Mouse (Mus musculus) adrenal gland, postnatal 14 days (tissue): Measurements from ENCODE around the gene Atg7. TPM values are rescaled to one million over a fixed set of nuclear protein-coding genes. Genes with fewer than 3 reads are reported as not detected.
"Not testable (repeated sequence)": the region's sequence is repeated elsewhere in the genome, so short reads cannot be mapped to it uniquely, and the experiment has no call there.

Source experiments
- DNase-seq: peaks from one replicate; pipeline ENCODE4 v3.0.0; 2021; ENCODE audit warnings: mixed read lengths
- total RNA-seq: library from RNA; stranded (reverse); gene quantifications from 2 replicates; pipeline ENCODE4 v1.2.3, GENCODE M21; 2021

The Atg7 gene
- total RNA-seq, 1 experiment from 2014 or later = 31.9 TPM

- no peak for DNase-seq
Measured at GRCm38 (mm10) chr6:114880798-114881197, 237.9 kb downstream of the Atg7 start.

GRCm38 (mm10) chr6:114882212-114882611 is 239.3 kb downstream of the Atg7 start:
- DNase-seq = no peak

GRCm38 (mm10) chr6:114882675-114883074 is 239.8 kb downstream of the Atg7 start:
- no peak for DNase-seq

DNA sequence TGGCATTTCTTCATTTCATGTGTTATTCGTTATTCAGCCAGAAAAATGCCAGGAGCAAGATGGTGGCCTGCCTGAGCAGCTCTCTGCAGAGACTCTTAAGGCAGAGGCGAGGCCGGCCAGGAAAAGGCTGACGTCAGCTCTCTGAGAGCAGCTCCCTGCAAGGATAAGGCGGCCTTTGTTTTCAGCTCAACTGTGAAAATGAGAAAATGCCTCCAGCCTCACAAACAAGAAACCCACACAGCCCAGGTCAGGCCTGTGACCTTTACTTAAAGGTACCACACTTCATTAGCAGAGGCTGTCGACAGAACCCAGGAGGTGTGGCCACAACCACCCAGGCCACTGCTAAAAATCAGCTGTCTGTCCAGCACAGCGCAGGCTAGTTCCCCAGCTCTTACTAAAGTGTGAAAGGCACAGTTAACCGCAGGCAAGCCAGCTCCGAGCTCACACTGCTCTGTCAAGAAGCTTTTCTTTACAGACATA is 240.4 kb downstream of the Atg7 start:
- peak; percentile 81 for DNase-seq

GRCm38 (mm10) chr6:114885129-114885528 is 242.2 kb downstream of the Atg7 start:
- DNase-seq = no peak

DNA sequence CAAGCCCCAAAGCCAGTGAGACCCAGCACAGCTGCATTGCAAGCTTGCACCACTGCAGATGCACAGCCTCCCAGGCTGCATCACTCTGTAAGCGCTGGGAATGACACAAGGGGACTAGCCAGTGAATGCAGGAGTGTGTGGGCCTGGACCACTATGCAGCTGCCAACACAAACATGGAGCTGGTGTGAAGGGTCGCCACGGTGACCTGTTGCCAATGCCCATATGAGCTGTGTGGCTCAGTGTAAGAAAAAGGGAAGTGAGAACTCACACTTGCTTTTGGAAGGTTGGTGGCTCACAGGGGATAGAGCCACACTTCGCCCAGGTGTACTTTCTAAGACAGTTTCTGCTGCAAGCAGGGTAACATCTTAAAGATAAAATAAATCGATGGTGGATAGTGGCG is 243.1 kb downstream of the Atg7 start:
- DNase-seq = no peak

DNA sequence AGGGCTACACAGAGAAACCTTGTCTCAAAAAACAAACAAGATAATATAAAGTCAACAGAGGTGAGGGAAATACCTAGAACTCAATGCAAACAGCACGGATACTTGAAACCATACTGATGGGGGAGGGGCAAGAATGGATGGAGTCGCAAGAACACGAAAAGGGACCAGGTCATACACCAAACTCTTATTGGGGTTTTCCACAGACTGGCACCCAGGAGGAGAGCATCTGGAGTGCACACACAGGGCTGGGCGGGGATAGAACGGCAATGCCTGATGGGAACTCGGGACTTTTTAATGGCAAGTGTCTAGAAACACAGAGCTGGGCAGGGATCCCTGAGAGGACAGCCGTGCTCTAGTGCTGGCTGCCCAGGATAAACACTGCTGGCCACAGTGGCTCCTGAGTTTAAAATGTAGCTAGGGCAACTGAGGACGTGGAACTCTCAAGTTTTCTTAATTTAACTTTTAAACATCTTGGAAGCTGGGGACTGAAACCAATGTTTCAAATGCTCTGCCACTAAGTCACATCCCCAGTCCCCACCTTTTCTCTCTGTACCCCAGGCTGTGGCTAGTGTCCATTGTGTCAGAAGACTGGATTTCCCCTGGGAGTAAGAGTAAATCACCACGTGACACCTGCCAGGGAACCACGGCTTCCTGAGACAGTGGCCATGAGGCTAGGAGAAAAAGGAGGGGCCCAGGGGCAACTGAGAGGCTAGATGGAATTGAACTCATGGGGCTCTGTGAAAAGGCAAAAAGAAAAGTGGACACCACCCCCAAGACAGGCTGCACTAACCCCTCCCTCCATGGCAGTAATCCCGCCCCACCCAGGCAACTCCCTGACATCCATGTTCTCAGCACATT is 243.8 kb downstream of the Atg7 start:
- no peak for DNase-seq

- peak; percentile 92 for DNase-seq
Measured at GRCm38 (mm10) chr6:114888922-114889321, 246.0 kb downstream of the Atg7 start.

DNA sequence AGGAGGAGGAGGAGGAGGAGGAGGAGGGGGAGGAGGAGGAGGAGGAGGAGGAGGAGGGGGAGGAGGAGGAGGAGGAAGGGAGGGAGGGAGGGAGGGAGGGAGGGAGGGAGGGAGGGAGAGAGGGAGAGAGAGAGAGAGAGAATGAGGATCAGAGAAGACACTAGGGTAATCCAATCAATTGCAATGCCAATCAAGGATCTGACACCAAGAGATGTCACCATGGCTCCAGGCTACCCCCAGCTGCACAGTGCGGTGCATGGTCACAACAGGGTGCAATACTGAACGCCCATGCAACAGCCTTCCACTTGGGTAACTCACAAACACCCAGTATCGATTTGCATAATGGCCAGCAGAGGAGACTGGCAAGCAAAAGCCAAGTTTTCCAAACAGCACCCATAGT is 247.1 kb downstream of the Atg7 start:
- DNase-seq = not testable (repeated sequence)

- peak; percentile 93 for DNase-seq
Measured at GRCm38 (mm10) chr6:114890411-114891115, 247.7 kb downstream of the Atg7 start.

DNA sequence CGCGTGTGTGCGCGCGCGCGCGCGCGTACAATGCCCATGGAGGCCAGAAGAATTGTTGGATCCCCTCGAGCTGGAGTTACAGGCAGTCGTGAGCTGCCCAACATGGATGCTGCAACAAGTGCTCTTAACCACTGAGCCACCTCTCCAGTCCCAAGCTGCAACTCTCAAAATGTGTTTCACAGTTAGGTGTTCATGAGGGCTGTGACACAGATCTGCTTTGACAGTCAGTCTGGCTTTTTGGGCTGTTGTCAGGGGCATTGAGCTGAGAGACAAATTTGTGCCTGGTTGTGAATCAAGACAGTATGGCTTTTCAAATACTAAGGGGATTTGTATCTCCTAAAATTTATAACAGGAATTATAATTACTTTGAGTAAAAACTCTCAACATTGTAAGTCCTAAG is 248.4 kb downstream of the Atg7 start:
- DNase-seq = no peak

GRCm38 (mm10) chr6:114891771-114892170 is 248.9 kb downstream of the Atg7 start:
- DNase-seq = no peak

- peak; percentile 41 for DNase-seq
Measured at GRCm38 (mm10) chr6:114892363-114892762, 249.5 kb downstream of the Atg7 start.

DNA sequence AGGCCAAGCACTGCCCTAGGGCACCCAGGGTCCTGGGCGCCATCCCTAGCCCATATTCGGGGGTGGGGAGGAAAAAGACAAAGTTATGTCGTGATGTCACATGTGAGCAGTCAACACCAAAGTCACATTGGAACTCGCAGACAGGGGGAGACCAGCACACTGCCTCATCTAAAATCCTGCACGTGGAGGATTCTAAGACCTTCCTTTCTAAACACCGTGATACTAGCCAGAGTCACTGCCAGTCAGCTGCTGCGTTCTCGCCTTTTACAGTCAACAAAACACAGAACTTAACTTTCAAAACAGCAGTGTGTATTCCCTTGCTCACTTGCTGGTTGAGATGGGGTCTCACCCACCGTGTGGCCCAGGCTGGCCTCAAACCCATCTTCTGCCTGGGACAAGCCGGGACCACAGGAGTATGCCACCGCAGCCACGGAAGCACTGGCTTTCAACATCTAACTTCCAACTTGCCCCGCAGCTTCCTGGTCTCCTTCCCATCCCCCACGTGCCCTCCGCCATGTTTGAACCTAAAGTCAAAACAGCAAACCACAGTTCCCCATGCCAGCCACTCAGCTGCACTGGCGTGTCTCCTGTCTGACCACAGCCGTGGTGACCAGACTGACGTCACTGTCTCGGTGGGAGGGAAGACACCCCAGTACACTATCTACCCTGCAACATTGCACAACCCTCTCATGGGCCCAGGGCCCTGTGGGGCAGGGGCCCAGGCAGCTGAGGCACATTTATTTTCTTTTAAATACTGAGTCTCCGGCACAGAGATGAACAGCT is 250.7 kb downstream of the Atg7 start:
- DNase-seq = peak; percentile 72

GRCm38 (mm10) chr6:114894548-114895106 is 251.7 kb downstream of the Atg7 start:
- DNase-seq = peak; percentile 43

- DNase-seq = no peak
Measured at GRCm38 (mm10) chr6:114895191-114895590, 252.3 kb downstream of the Atg7 start.

GRCm38 (mm10) chr6:114896281-114896680 is 253.4 kb downstream of the Atg7 start:
- peak; percentile 27 for DNase-seq

DNA sequence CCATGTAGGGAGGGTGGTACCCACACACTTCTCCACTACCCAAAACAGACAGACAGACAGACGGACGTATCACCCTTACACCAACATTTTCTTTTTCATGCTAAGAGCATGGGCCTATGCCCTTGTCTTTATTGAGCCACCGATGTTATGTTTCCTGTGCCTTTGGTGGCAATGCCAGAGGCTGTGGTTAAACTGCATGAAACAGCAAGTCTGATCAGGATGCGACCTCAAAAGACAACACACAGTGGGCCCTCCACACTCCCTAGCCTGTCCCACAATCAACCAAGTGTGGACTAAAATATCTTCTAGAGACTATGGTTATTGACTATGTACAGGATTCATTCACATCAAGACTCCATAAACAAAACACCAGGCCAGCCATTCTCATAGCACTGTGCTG is 256.1 kb downstream of the Atg7 start:
- DNase-seq = no peak

GRCm38 (mm10) chr6:114899652-114900051 is 256.8 kb downstream of the Atg7 start:
- peak; percentile 43 for DNase-seq

- DNase-seq = no peak
Measured at GRCm38 (mm10) chr6:114900194-114900593, 257.3 kb downstream of the Atg7 start.

GRCm38 (mm10) chr6:114901321-114901824 is 258.5 kb downstream of the Atg7 start:
- peak; percentile 75 for DNase-seq

DNA sequence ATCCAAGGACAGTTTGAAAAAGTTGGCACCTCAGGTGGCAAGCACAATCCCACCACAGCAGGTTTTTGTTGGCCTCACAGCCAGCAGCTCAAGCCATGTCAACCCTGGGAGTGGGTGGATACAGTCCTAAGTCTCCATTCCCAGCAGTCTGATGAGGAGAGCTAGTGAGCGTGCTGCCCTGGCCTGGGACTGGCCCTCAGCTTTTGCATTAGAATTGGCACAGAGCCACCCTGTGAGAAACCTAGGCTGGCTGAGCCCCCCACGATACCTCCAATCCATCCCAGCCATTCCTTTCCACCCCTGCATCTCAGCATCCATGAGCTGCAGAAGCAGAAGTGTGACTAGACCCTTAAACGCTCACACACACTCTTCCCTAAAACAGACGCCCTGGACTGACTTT is 259.0 kb downstream of the Atg7 start:
- no peak for DNase-seq
